Mouse (Mus musculus): ENCODE measurements at regions not wholly inside any gene's neighbourhood (a gene's known extent, or its start where the extent isn't known, plus 50 kb on each side); places are given as distances from the start of the nearest gene placed in this dataset.

GRCm38 (mm10) chr3:120865036-120865435 is 306.5 kb downstream of the Rwdd3 start:
- Histone ChIP-seq H3K9ac (ENCODE audit: low read depth, low read length) (no peak overlapping the region), H3K79me2 (replicated peaks; ENCODE audit: control insufficient read depth, insufficient read depth, low read length) (no peaks in the 10 kb centered on the region), H3K4me1 (ENCODE audit: control insufficient read depth, insufficient read depth, low read length) (no peaks in the 10 kb centered on the region), H3K27ac (no peak overlapping the region), H3K4me3 (no peak overlapping the region), H3K27me3 (ENCODE audit: control insufficient read depth, insufficient read depth, low read length) (no peaks in the 10 kb centered on the region), H3K36me3 (ENCODE audit: control insufficient read depth, insufficient read depth, low read length) (no peaks in the 10 kb centered on the region)
- no peak for TF ChIP-seq EP300 (IDR thresholded peaks at IDR 0.05; ENCODE audit: insufficient read depth, low read depth, low read length)
- TF ChIP-seq CTCF (IDR thresholded peaks at IDR 0.05): no peak
- TF ChIP-seq POLR2A (IDR thresholded peaks at IDR 0.05; ENCODE audit: insufficient read depth, low read depth, low read length): no peak
- 31% methylated on average over 8 of the region's 8 CpGs for WGBS
- intact Hi-C loops (cut with DNase I): no loop called here
- no peak for DNase-seq

GRCm38 (mm10) chr3:120861641-120862040 is 309.9 kb downstream of the Rwdd3 start:
- TF ChIP-seq CTCF (IDR thresholded peaks at IDR 0.05) (no peak), POLR2A (IDR thresholded peaks at IDR 0.05; ENCODE audit: insufficient read depth, low read depth, low read length) (no peak), EP300 (IDR thresholded peaks at IDR 0.05; ENCODE audit: insufficient read depth, low read depth, low read length) (no peak)
- H3K4me1 ChIP-seq (ENCODE audit: control insufficient read depth, insufficient read depth, low read length): no peaks in the 10 kb centered on the region
- intact Hi-C loops (cut with DNase I): no loop called here
- no peak overlapping the region for H3K4me3 ChIP-seq
- no peaks in the 10 kb centered on the region for H3K79me2 ChIP-seq (replicated peaks; ENCODE audit: control insufficient read depth, insufficient read depth, low read length)
- no peak overlapping the region for H3K27ac ChIP-seq
- 57% methylated on average over 4 of the region's 4 CpGs for WGBS
- H3K27me3 ChIP-seq (ENCODE audit: control insufficient read depth, insufficient read depth, low read length): no peaks in the 10 kb centered on the region
- H3K9ac ChIP-seq (ENCODE audit: low read depth, low read length): no peak overlapping the region
- DNase-seq: no peak
- no peaks in the 10 kb centered on the region for H3K36me3 ChIP-seq (ENCODE audit: control insufficient read depth, insufficient read depth, low read length)

- intact Hi-C loops (cut with DNase I): no loop called here
- Histone ChIP-seq H3K36me3 (ENCODE audit: control insufficient read depth, insufficient read depth, low read length) (no peaks in the 10 kb centered on the region), H3K9ac (ENCODE audit: low read depth, low read length) (no peak overlapping the region), H3K4me1 (ENCODE audit: control insufficient read depth, insufficient read depth, low read length) (no peaks in the 10 kb centered on the region), H3K4me3 (no peak overlapping the region), H3K27ac (no peak overlapping the region), H3K79me2 (replicated peaks; ENCODE audit: control insufficient read depth, insufficient read depth, low read length) (no peaks in the 10 kb centered on the region), H3K27me3 (ENCODE audit: control insufficient read depth, insufficient read depth, low read length) (no peaks in the 10 kb centered on the region)
- TF ChIP-seq POLR2A (IDR thresholded peaks at IDR 0.05; ENCODE audit: insufficient read depth, low read depth, low read length) (no peak), CTCF (IDR thresholded peaks at IDR 0.05) (no peak), EP300 (IDR thresholded peaks at IDR 0.05; ENCODE audit: insufficient read depth, low read depth, low read length) (no peak)
- DNase-seq: no peak
- WGBS: 81% methylated on average over 13 of the region's 13 CpGs
Measured at GRCm38 (mm10) chr3:120858281-120858680, 313.2 kb downstream of the Rwdd3 start.

- intact Hi-C loops (cut with DNase I): no loop called here
- TF ChIP-seq CTCF (IDR thresholded peaks at IDR 0.05): no peak
- Histone ChIP-seq H3K36me3 (ENCODE audit: control insufficient read depth, insufficient read depth, low read length) (no peaks in the 10 kb centered on the region), H3K27ac (no peak overlapping the region), H3K9ac (ENCODE audit: low read depth, low read length) (no peak overlapping the region), H3K4me1 (ENCODE audit: control insufficient read depth, insufficient read depth, low read length) (no peaks in the 10 kb centered on the region), H3K79me2 (replicated peaks; ENCODE audit: control insufficient read depth, insufficient read depth, low read length) (no peaks in the 10 kb centered on the region), H3K4me3 (no peak overlapping the region), H3K27me3 (ENCODE audit: control insufficient read depth, insufficient read depth, low read length) (no peaks in the 10 kb centered on the region)
- DNase-seq: no peak
- WGBS: 75% methylated on average over 3 of the region's 3 CpGs
Measured at GRCm38 (mm10) chr3:120854322-120854721, 317.2 kb downstream of the Rwdd3 start.

- H3K27ac ChIP-seq: no peak overlapping the region
- intact Hi-C loops (cut with DNase I): no loop called here
- no peaks in the 10 kb centered on the region for H3K36me3 ChIP-seq (ENCODE audit: control insufficient read depth, insufficient read depth, low read length)
- H3K9ac ChIP-seq (ENCODE audit: low read depth, low read length): no peak overlapping the region
- H3K4me3 ChIP-seq: no peak overlapping the region
- no peaks in the 10 kb centered on the region for H3K4me1 ChIP-seq (ENCODE audit: control insufficient read depth, insufficient read depth, low read length)
- no peaks in the 10 kb centered on the region for H3K79me2 ChIP-seq (replicated peaks; ENCODE audit: control insufficient read depth, insufficient read depth, low read length)
- no peaks in the 10 kb centered on the region for H3K27me3 ChIP-seq (ENCODE audit: control insufficient read depth, insufficient read depth, low read length)
- 87% methylated on average over 2 of the region's 2 CpGs for WGBS
- TF ChIP-seq CTCF (IDR thresholded peaks at IDR 0.05) (no peak), EP300 (IDR thresholded peaks at IDR 0.05; ENCODE audit: insufficient read depth, low read depth, low read length) (no peak), POLR2A (IDR thresholded peaks at IDR 0.05; ENCODE audit: insufficient read depth, low read depth, low read length) (no peak)
- DNase-seq: no peak
Measured at GRCm38 (mm10) chr3:120843623-120844022, 327.9 kb downstream of the Rwdd3 start.

GRCm38 (mm10) chr3:120823536-120823935 is 348.0 kb downstream of the Rwdd3 start:
- Histone ChIP-seq H3K4me1 (ENCODE audit: control insufficient read depth, insufficient read depth, low read length) (no peaks in the 10 kb centered on the region), H3K9ac (ENCODE audit: low read depth, low read length) (no peak overlapping the region), H3K36me3 (ENCODE audit: control insufficient read depth, insufficient read depth, low read length) (no peaks in the 10 kb centered on the region), H3K79me2 (replicated peaks; ENCODE audit: control insufficient read depth, insufficient read depth, low read length) (no peaks in the 10 kb centered on the region), H3K27ac (no peak overlapping the region), H3K4me3 (no peak overlapping the region), H3K27me3 (ENCODE audit: control insufficient read depth, insufficient read depth, low read length) (no peaks in the 10 kb centered on the region)
- TF ChIP-seq EP300 (IDR thresholded peaks at IDR 0.05; ENCODE audit: insufficient read depth, low read depth, low read length): no peak
- TF ChIP-seq POLR2A (IDR thresholded peaks at IDR 0.05; ENCODE audit: insufficient read depth, low read depth, low read length): no peak
- no peak for TF ChIP-seq CTCF (IDR thresholded peaks at IDR 0.05)
- DNase-seq: no peak
- intact Hi-C loops (cut with DNase I): no loop called here
- 94% methylated on average over 19 of the region's 19 CpGs for WGBS
